Mouse (Mus musculus) embryonic fibroblast, embryonic 13.5 days (primary cell): ENCODE data around the gene Agps. TPM values are rescaled to one million over a fixed set of nuclear protein-coding genes. Genes with fewer than 3 reads are reported as not detected.

Source experiments
- H3K27ac ChIP-seq: 2 replicates; pipeline ENCODE4 v1.5.1; 2012; ENCODE audit warnings: low read length, control low read depth, inconsistent platforms; ENCODE audit not compliant: insufficient read depth
- H3K4me1 ChIP-seq: 2 replicates; pipeline ENCODE4 v1.6.1; 2011; ENCODE audit warnings: low read length; ENCODE audit not compliant: control insufficient read depth, insufficient read depth
- H3K4me3 ChIP-seq: 2 replicates; pipeline ENCODE4 v1.5.1; 2011; ENCODE audit warnings: mild to moderate bottlenecking, control low read depth, low read length; ENCODE audit not compliant: insufficient read depth
- CTCF ChIP-seq: IDR thresholded peaks from 2 replicates; pipeline ENCODE4 v1.5.1; 2011; ENCODE audit warnings: mild to moderate bottlenecking, control low read depth, low read length, moderate library complexity, borderline replicate concordance; ENCODE audit not compliant: insufficient read depth
- POLR2A ChIP-seq: IDR thresholded peaks from 2 replicates; pipeline ENCODE4 v1.6.1; 2011; ENCODE audit warnings: low read depth, mild to moderate bottlenecking, control low read depth, low read length, moderate library complexity
- polyA plus RNA-seq: library from polyadenylated mRNA; stranded (reverse); fragments of >200 nt; gene quantifications from 2 replicates; pipeline ENCODE4 v1.2.4, GENCODE M21; 2011; ENCODE audit warnings: low read depth; ENCODE audit not compliant: missing spikeins, insufficient read length

Agps gene
- polyA plus RNA-seq: 71.1 and 79.8 TPM in 2 replicates

- Histone ChIP-seq H3K4me3 (peak within 1 kb of the TSS; percentile 91), H3K4me1 (peaks cover 10% of the 10 kb centered on the region), H3K27ac (peak within 1 kb of the TSS; percentile 83)
- TF ChIP-seq CTCF (no peak), POLR2A (peak; percentile 71)
These were observed at the start of gene Agps for GRCm38 (mm10) chr2:75831881-75832633. Gene Agps (plus strand): TSS chr2:75832177.

GRCm38 (mm10) chr2:75786075-75786474 is 45.9 kb upstream of the Agps start:
- no peak for TF ChIP-seq POLR2A
- TF ChIP-seq CTCF: peak; percentile 68; the same call in 1 of the 2 replicates
- no peak overlapping the region for H3K4me3 ChIP-seq
- H3K4me1 ChIP-seq: no peaks in the 10 kb centered on the region
- no peak overlapping the region for H3K27ac ChIP-seq

GRCm38 (mm10) chr2:75788511-75788910 is 43.5 kb upstream of the Agps start:
- Histone ChIP-seq H3K4me1 (no peaks in the 10 kb centered on the region), H3K4me3 (no peak overlapping the region), H3K27ac (no peak overlapping the region)
- no peak for TF ChIP-seq CTCF
- TF ChIP-seq POLR2A: no peak

- TF ChIP-seq POLR2A: no peak
- TF ChIP-seq CTCF: no peak
- Histone ChIP-seq H3K27ac (no peak overlapping the region), H3K4me3 (no peak overlapping the region), H3K4me1 (no peaks in the 10 kb centered on the region)
These were observed 41.9 kb upstream of the Agps start for GRCm38 (mm10) chr2:75789959-75790523.

- TF ChIP-seq CTCF (no peak), POLR2A (no peak)
- Histone ChIP-seq H3K27ac (no peak overlapping the region), H3K4me3 (no peak overlapping the region), H3K4me1 (no peaks in the 10 kb centered on the region)
These were observed 40.2 kb upstream of the Agps start for GRCm38 (mm10) chr2:75791561-75792308.

GRCm38 (mm10) chr2:75792377-75793203 is 39.4 kb upstream of the Agps start:
- Histone ChIP-seq H3K4me1 (no peaks in the 10 kb centered on the region), H3K4me3 (no peak overlapping the region), H3K27ac (no peak overlapping the region)
- TF ChIP-seq POLR2A (no peak), CTCF (no peak)

GRCm38 (mm10) chr2:75796181-75796580 is 35.8 kb upstream of the Agps start:
- Histone ChIP-seq H3K4me3 (no peak overlapping the region), H3K27ac (no peak overlapping the region), H3K4me1 (no peaks in the 10 kb centered on the region)
- TF ChIP-seq POLR2A (no peak), CTCF (no peak)

GRCm38 (mm10) chr2:75798434-75798970 is 33.5 kb upstream of the Agps start:
- no peaks in the 10 kb centered on the region for H3K4me1 ChIP-seq
- no peak overlapping the region for H3K27ac ChIP-seq
- no peak overlapping the region for H3K4me3 ChIP-seq
- TF ChIP-seq POLR2A: no peak

- H3K4me3 ChIP-seq: no peak overlapping the region
- TF ChIP-seq CTCF (no peak), POLR2A (no peak)
- no peaks in the 10 kb centered on the region for H3K4me1 ChIP-seq
- no peak overlapping the region for H3K27ac ChIP-seq
These were observed 26.2 kb upstream of the Agps start for GRCm38 (mm10) chr2:75805767-75806166.
